Mouse (Mus musculus): ENCODE measurements around the gene Uts2.

DNA sequence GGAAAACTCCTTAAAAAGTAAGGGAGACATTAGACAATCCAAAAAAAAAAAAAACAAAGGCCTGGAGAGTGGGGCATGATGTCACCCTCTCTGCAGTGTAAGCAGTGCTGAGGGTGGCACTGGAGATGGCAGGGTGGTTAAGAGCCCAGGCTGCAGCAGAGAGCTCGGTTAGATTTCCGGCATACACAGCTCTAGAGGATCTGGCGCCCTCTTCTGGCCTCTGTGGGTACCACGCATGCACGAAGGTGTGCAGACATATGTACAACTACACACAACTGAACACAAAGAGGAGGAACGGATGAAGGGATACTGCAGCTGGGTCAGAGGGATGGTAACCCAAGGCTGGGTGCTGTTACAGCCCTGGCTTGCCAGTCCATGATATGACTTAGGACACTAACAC is 10.0 kb downstream of the Uts2 start:
- TF ChIP-seq USF1 (IDR thresholded peaks at IDR 0.05; ENCODE audit: low read depth, low read length) (no peak), E2F4 (IDR thresholded peaks at IDR 0.05; ENCODE audit: borderline replicate concordance, low read depth, low read length) (no peak), CHD1 (IDR thresholded peaks at IDR 0.05; ENCODE audit: low read depth, low read length) (no peak), POLR2AphosphoS5 (IDR thresholded peaks at IDR 0.05; ENCODE audit: borderline replicate concordance, low read depth, low read length) (no peak), POLR2AphosphoS2 (IDR thresholded peaks at IDR 0.05; ENCODE audit: low read length) (no peak)
